Comparison of ENCODE assay signal across 24 mouse cellular contexts in the genomic region with DNA sequence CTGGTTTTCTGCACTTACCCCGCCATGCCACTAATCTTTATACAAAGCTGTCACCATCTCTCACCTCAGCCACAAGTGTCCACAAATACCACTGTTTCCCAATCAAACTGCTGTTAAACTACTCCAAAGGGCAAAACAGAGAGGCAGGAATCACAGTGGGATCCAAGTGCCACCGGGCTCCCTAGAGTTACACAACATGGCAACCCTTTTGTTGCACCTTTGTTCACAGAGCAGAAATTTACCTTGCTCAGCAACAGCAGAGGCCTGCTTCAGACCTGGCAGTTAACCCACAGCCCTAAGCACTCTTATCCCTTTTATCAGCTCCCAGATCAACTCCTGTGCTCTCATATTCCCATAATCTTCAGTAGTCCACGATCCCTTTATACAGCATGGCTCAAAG. TPM values are rescaled to one million over a fixed set of nuclear protein-coding genes. Genes with fewer than 3 reads are reported as not detected.
"Had no signal": no experiment of that assay in that cellular context is flagged by ENCODE, and none has a peak within 500 bp of the region (broad histone marks: within the 10 kb centered on the region; RNA-seq: fewer than 3 reads in every experiment).

No protein-coding gene starts in this region.

- H3K27me3 ChIP-seq: lung, embryonic 15.5 days; midbrain, embryonic 13.5 days; midbrain, embryonic 15.5 days; neural tube, embryonic 12.5 days had no signal

- H3K27ac ChIP-seq: liver, embryonic 14.5 days; lung, embryonic 15.5 days; macrophage; midbrain, embryonic 13.5 days; midbrain, embryonic 15.5 days; neural tube, embryonic 12.5 days had no signal

- H3K4me1 ChIP-seq: lung, embryonic 15.5 days; megakaryocyte, embryonic 14.5 days; midbrain, embryonic 13.5 days; midbrain, embryonic 15.5 days; neural tube, embryonic 12.5 days had no signal

- H3K9me3 ChIP-seq: lung, embryonic 15.5 days; megakaryocyte, embryonic 14.5 days; midbrain, embryonic 13.5 days; midbrain, embryonic 15.5 days; neural tube, embryonic 12.5 days had no signal

- H3K4me2 ChIP-seq: lung, embryonic 15.5 days; midbrain, embryonic 13.5 days; midbrain, embryonic 15.5 days; neural tube, embryonic 12.5 days had no signal

- H3K9ac ChIP-seq: liver, embryonic 14.5 days; lung, embryonic 15.5 days; midbrain, embryonic 13.5 days; midbrain, embryonic 15.5 days; neural tube, embryonic 12.5 days had no signal

- ATAC-seq: lung, postnatal 0 days; midbrain, embryonic 13.5 days; midbrain, embryonic 15.5 days had no signal

- H3K4me3 ChIP-seq: lung, embryonic 15.5 days; megakaryocyte, embryonic 14.5 days; midbrain, embryonic 13.5 days; midbrain, embryonic 15.5 days; neural tube, embryonic 12.5 days had no signal

- DNase-seq: lung, postnatal 14 days; lung, postnatal 36 days; right cerebral cortex, postnatal 14 days; spleen, adult 18-20 months; thymus, adult 18-20 months; thymus, postnatal 14 days; thymus, postnatal 36 days had no signal

- H3K36me3 ChIP-seq: lung, embryonic 15.5 days; midbrain, embryonic 13.5 days; midbrain, embryonic 15.5 days; neural tube, embryonic 12.5 days had no signal

RNA-seq across cellular contexts. Expression of gene 4930432M17Rik, which starts 17.2 kb away (rescaled TPM):
- total RNA-seq: megakaryocyte progenitor cell, adult 5-6 weeks; midbrain, postnatal 0 days; monocyte, adult 5-6 weeks; neutrophil, adult 5-6 weeks had no signal
- polyA plus RNA-seq: liver, embryonic 14.5 days; liver, embryonic 16.5 days; lung, embryonic 15.5 days; lung, postnatal 0 days; macrophage; midbrain, embryonic 13.5 days; midbrain, embryonic 15.5 days; midbrain, postnatal 0 days; neural tube, embryonic 12.5 days; neural tube, embryonic 14.5 days; stomach, embryonic 14.5 days; stomach, embryonic 16.5 days; thymus, postnatal 0 days had no signal

RNA-seq across cellular contexts. Expression of gene F3, which starts 35.6 kb away (rescaled TPM):
- total RNA-seq: monocyte, adult 5-6 weeks had no signal
